Mouse (Mus musculus) bone marrow macrophage, adult 2 months (primary cell): ENCODE results near the gene Ube2cbp.

Experiments used
- CTCF ChIP-seq: IDR thresholded peaks from 2 replicates; pipeline ENCODE4 v1.5.1; 2012; ENCODE audit warnings: low read depth, mild to moderate bottlenecking, low read length, moderate library complexity
- POLR2A ChIP-seq: IDR thresholded peaks from 2 replicates; pipeline ENCODE4 v1.6.1; 2012; ENCODE audit warnings: mild to moderate bottlenecking, low read depth, low read length, borderline replicate concordance

GRCm38 (mm10) chr9:86446847-86447246 is 17.9 kb downstream of the Ube2cbp start:
- TF ChIP-seq CTCF (no peak), POLR2A (no peak)
